Mouse (Mus musculus): ENCODE data around the gene Tnfaip2.

The Tnfaip2 gene

DNA sequence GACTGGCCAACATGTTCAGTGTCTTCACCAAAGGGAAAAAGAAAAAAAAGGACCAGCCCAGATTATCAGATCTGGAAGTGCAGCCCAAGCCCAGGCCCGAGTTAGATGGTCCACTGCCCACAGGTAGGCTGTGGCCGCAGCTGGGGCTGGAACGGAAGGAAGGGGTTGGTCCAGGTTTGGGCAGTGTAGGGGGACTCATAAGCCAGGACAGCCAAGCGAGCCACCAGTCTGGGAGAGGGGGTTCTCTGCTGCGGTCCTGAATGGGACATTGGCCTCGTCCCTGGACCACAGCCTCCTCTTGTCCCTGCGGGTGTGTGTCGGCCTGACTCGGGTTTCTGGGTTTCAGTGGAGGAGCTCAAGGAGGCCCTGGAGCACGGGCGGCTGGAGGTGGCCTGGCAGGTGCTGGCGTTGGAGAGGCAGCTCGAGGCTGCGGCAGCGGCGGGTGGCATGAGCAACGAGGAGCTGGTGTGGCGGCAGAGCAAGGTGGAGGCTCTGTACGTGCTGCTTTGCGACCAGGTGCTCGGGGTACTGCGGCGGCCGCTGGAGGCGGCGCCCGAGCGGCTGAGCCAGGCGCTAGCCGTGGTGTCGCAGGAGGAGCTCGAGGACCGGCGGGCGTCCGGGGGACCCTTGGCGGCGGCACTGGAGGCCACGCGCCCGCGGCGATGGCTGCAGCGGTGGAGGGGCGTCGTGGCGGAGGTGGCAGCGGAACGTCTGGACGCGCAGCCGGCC lies 3.1 kb downstream of the Tnfaip2 start:
- CTCF ChIA-PET = no interaction called here

DNA sequence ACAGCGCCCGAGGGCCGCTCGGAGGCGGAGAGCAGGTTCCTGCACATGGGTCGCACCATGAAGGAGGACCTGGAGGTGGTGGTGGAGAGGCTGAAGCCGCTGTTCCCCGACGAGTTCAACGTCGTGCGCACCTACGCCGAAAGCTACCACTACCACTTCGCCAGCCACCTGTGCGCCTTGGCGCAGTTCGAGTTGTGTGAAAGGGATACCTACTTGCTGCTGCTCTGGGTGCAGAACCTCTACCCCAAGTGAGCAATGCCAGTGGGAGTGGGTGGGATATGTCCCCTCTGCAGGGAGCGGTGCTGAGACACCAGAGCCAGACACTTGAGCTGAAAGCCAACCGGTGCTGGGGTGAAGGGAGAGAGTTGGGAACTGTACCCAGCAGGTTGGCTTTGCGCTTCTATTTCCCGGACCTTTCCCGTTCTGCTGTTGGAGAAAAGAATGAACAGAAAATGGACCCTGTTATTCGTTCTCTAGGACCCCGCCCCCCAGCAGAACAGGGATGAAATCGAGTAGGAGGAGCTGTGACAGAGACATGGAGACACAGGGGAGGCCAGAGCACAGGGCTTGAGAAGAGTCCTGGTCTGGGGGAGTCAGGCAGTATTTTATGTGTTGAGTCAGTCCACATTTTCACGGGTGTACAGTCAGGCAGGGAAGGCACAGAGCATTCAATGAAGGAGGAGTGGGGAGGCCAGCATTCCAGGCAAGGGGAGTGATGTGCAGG lies 3.8 kb downstream of the Tnfaip2 start:
- CTCF ChIA-PET = no interaction called here

DNA sequence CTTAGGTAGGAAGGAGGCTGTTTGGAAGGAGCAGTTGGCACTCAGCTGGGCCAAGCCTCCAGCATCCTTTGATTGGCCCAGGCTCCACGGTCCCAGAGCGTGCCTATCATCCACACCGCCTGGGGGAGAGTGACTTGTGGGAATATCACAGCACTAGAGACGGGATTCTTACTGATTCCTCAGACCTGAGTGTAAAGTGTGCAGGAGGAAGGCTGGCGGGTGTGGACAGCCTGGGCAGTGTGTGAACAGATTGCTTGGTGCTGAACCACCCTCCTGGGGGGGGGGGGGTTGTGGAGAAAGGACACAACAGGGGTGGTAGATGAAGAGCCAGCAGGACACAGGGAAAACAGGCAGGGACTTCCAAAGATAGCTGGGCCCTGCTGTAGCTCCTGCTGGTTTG lies 4.5 kb downstream of the Tnfaip2 start:
- CTCF ChIA-PET = no interaction called here

DNA sequence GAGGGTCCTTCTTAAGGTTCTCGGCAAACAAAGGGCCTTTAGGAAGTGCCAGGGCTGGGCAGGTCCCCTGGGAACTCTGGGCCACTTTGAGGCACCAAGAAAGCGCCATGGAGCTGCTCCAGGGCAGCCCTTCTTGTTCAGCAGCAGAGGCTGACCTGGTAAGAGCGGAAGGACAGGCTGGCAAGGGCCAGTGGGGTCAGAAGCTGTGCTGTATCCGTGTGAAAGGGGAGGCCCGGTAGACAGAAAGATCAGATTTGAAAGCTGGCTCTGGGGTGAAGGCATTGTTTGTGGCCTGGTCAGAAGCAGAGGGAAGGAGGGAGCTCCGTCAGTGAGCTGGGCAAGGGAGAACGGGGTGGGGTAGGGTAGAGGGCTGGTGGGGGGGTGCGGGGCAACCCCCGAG lies 5.1 kb downstream of the Tnfaip2 start:
- CTCF ChIA-PET = no interaction called here

- CTCF ChIA-PET = no interaction called here
These were observed 5.9 kb downstream of the Tnfaip2 start for GRCm38 (mm10) chr12:111447898-111448760.

DNA sequence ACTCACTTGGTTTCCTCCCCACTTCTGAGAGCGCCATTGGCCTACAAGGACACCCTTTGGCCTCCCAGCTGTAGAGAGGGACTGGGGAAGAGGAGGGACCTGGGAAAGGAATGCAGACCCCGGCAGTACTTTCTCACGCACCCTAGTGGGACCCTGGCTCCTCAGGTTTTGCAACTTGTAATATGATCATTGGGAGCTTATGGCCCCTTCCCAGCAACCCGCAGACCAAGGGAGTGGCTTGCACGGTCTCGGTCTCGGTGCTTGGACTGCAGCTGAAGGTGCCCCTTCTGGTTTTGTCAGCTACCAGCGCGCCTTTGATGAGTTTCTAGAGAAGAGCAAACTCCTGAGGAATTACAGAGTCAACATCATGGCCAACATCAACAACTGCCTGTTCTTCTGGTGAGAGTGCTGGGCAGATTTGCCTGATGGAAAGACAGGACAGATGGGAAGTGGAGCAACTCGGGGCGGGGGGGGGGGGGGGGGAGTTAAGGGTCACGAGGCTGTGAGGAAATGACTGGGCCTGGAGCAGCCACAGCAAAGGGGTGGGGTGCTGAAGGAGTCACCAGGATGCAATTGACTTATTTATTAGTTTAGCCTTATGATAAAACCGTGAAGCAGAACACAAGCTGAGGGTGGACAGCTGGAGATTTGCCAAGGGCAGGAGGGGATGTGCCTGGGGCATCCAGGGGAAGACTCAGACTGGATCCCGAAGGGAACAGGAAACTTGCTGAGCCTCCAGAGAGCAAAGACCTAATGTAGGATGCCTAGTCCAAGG lies 6.8 kb downstream of the Tnfaip2 start:
- CTCF ChIA-PET = no interaction called here

GRCm38 (mm10) chr12:111450359-111450758 lies 8.1 kb downstream of the Tnfaip2 start:
- CTCF ChIA-PET = no interaction called here

DNA sequence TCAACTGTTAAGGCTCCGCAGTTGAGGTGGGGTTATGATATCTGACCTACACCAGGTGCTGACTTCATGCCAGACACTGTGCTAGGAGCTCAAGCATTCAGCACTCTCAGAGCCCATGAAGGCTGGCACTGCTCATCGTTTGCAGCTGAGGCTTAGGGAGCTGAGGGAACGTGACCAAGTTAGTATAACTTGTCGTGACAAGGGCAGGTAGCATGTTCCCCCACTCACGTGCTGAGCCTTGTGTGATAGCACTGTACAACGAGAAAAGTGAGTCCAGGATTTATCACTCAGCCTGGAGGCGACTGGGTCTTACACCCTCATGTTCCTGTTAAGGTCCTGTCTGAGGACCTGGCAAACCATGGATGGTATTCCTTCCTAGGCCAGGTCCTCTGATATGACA lies 9.3 kb downstream of the Tnfaip2 start:
- CTCF ChIA-PET = no interaction called here

GRCm38 (mm10) chr12:111454021-111454420 lies 11.8 kb downstream of the Tnfaip2 start:
- CTCF ChIA-PET = no interaction called here

- CTCF ChIA-PET = no interaction called here
These were observed 12.4 kb downstream of the Tnfaip2 start for GRCm38 (mm10) chr12:111454543-111455280.

GRCm38 (mm10) chr12:111455311-111455846 lies 13.1 kb downstream of the Tnfaip2 start:
- CTCF ChIA-PET = no interaction called here

- CTCF ChIA-PET = no interaction called here
These were observed 13.6 kb downstream of the Tnfaip2 start for GRCm38 (mm10) chr12:111455860-111456259.

DNA sequence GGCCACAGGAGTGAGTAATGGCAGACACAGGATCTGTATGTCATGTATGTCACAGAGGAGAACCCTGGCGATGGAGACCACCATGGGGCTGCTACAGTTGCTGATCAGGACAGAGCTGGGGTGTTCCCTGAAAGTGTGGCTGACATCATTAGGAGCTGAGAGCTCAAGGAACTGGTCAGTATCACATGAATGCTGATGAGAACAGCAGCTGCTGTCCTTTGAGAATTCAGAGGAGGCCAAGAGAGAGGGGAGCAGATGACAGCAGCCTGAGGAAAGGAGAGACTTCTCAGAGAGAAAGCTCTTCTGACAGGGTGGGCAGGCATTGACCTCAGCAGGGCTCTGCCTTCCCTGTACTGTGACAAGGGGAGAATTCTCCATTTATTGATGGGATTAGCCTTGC lies 15.5 kb downstream of the Tnfaip2 start:
- CTCF ChIA-PET = no interaction called here

DNA sequence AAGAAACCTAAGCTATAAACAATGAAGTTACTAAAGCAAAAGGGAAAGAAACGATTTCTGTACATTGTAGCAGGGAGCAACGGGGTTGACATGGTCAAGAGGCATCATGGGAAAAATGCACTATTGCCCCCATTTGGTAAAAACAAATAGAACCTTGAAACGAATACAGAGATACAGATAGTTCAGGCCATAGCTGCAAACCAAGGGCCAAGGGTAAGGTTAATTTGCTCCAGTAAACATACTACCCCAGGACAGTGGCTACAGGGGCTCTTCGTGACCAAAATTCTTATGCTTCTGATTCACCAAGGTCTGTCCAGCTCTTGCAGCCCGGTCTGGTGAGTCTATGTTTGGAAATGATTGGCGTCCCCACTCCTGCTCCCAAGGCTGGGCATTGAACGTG lies 21.3 kb downstream of the Tnfaip2 start:
- CTCF ChIA-PET = no interaction called here

- CTCF ChIA-PET = no interaction called here
These were observed 24.1 kb downstream of the Tnfaip2 start for GRCm38 (mm10) chr12:111466369-111466768.

DNA sequence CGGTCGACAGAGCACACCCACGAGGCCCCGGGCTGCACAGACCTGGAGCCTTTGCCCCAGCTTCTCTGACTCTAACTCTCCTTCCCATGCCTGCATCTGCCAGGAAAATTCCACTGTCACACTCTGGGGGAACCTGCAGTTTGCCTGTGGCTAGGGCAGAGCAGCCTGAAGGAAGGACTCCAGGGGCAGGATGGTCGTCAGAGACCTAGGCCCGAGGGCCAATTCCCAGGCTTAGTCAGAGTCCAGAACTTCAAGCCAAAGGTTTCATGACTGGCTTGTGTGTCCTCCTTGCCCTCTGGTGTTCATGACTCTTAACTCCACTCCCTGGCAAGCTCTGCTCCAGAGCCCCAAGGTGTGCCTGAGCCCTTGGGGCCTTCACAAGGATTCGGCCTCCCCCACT lies 25.9 kb downstream of the Tnfaip2 start:
- CTCF ChIA-PET = no interaction called here

DNA sequence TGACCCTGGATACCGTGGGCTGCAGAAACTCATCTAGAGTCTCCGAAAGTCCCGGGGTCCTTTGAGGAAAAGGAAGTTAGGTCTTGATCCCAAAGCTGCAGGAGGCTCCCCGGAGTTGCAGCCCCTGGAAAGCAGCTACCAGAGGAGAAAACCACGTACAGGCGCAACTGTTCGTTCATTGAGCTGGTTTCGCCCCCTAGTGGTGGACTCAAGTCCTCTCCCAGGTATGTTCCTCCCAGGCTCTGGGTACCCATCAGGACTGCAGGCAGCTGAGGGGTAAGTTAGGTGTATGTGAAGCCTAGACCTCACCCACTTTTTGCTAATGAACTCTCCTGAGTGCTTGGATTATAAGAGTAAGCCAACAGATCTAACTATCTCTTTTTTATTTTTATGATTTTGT lies 27.2 kb downstream of the Tnfaip2 start:
- CTCF ChIA-PET = interaction anchor here (0.6 kb wide), 1 partner anchor 1487 kb away, joined by 3 read pairs; no protein-coding TSS in a partner anchor

GRCm38 (mm10) chr12:111471119-111471518 lies 28.9 kb downstream of the Tnfaip2 start:
- CTCF ChIA-PET = no interaction called here

- CTCF ChIA-PET = no interaction called here
These were observed 29.5 kb downstream of the Tnfaip2 start for GRCm38 (mm10) chr12:111471721-111472120.

GRCm38 (mm10) chr12:111472886-111473285 lies 30.6 kb downstream of the Tnfaip2 start:
- CTCF ChIA-PET = no interaction called here

DNA sequence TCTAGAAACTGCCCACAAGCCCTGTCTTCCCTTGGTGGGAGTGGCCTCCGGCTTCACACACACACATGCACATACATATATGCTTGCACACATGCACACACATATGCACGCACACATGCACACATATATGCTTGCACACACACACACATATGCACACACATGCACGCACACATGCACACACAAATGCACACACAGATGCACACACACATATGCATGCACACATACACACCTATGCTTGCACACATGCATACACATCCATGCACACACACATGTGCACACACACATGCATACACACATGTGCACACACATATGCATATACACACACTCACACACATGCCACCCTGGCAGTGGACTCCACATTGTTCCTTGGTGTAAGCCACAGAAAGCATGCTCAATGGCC lies 32.1 kb downstream of the Tnfaip2 start:
- CTCF ChIA-PET = no interaction called here

Data from spleen, embryonic (tissue).